Mouse (Mus musculus) cerebellum, postnatal 10 days (tissue): ENCODE results near the gene Gga3.

ENCODE experiments used
- DNase-seq, 2 experiments: peaks; one replicate each; pipeline ENCODE4 v3.0.0; 2021; ENCODE audit warnings: mixed read lengths in 2 of 2

The Gga3 gene

GRCm38 (mm10) chr11:115630532-115631504 lies 27.0 kb upstream of the Gga3 start:
- no peak for DNase-seq

GRCm38 (mm10) chr11:115629734-115630531 lies 26.1 kb upstream of the Gga3 start:
- no peak for DNase-seq

- DNase-seq: no peak
Measured at GRCm38 (mm10) chr11:115628465-115629101, 24.7 kb upstream of the Gga3 start.

- peak; percentile 99 to 100 for DNase-seq
Measured at GRCm38 (mm10) chr11:115627705-115628464, 24.0 kb upstream of the Gga3 start, which contains the start of gene Slc25a19. Gene Slc25a19, minus strand, starts transcription at chr11:115628295.

- no peak for DNase-seq
Measured at GRCm38 (mm10) chr11:115626824-115627616, 23.2 kb upstream of the Gga3 start.

- peak; percentile 49 to 51 for DNase-seq
Measured at GRCm38 (mm10) chr11:115625877-115626276, 22.0 kb upstream of the Gga3 start.

- DNase-seq: peak in 1 of 2 experiments; percentile 54
Measured at GRCm38 (mm10) chr11:115623487-115624070, 19.7 kb upstream of the Gga3 start.

GRCm38 (mm10) chr11:115619949-115620348 lies 16.1 kb upstream of the Gga3 start:
- DNase-seq: no peak

- DNase-seq: no peak
Measured at GRCm38 (mm10) chr11:115618732-115619516, 15.1 kb upstream of the Gga3 start.

GRCm38 (mm10) chr11:115618001-115618400 lies 14.2 kb upstream of the Gga3 start:
- no peak for DNase-seq

- no peak for DNase-seq
Measured at GRCm38 (mm10) chr11:115616893-115617292, 13.0 kb upstream of the Gga3 start.

- DNase-seq: no peak
Measured at GRCm38 (mm10) chr11:115616371-115616770, 12.5 kb upstream of the Gga3 start.

- peak; percentile 40 to 44 for DNase-seq
Measured at GRCm38 (mm10) chr11:115615875-115616274, 12.0 kb upstream of the Gga3 start.

- DNase-seq: peak; percentile 26 to 37
Measured at GRCm38 (mm10) chr11:115615108-115615825, 11.4 kb upstream of the Gga3 start.

- DNase-seq: peak; percentile 51 to 56
Measured at GRCm38 (mm10) chr11:115614346-115615107, 10.7 kb upstream of the Gga3 start.

GRCm38 (mm10) chr11:115613138-115613945 lies 9.5 kb upstream of the Gga3 start:
- DNase-seq: no peak

- peak; percentile 91 for DNase-seq
Measured at GRCm38 (mm10) chr11:115612410-115613137, 8.7 kb upstream of the Gga3 start, which contains the start of gene Mif4gd. Gene Mif4gd, minus strand, starts transcription at chr11:115612969.
